Mouse (Mus musculus): ENCODE data around the gene Gm20605.

- TF ChIP-seq CTCF (IDR thresholded peaks at IDR 0.05; ENCODE audit: low read depth, low read length) = no peak
- TF ChIP-seq POLR2A (IDR thresholded peaks at IDR 0.05; ENCODE audit: insufficient read depth, low read length) = no peak
These were observed 10.5 kb downstream of the Gm20605 start for GRCm38 (mm10) chr5:137639472-137639871.

Measured in ES-Bruce4 (cell line).